Mouse (Mus musculus) embryonic facial prominence, embryonic 14.5 days (tissue): ENCODE measurements around the gene Mest. TPM values are rescaled to one million over a fixed set of nuclear protein-coding genes. Genes with fewer than 3 reads are reported as not detected.

Experiments used
- ATAC-seq: fragments of 200-750 bp; cut with Nextera tagmentation; 2 replicates; pipeline ENCODE4 v1.8.0; 2017; ENCODE audit warnings: low read depth, moderate number of reproducible peaks, moderate TSS enrichment
- DNase-seq: peaks from one replicate; pipeline ENCODE4 v3.0.0-alpha.2; 2015; ENCODE audit warnings: low spot score
- H3K27ac ChIP-seq: fragments of 300-500 bp; sonication (generic); replicated peaks from 2 replicates; pipeline ENCODE4 v1.5.1; 2014; ENCODE audit warnings: low read depth, mild to moderate bottlenecking, low read length, moderate library complexity
- H3K27me3 ChIP-seq: fragments of 300-500 bp; sonication (generic); replicated peaks from 2 replicates; pipeline ENCODE4 v1.6.1; 2014; ENCODE audit warnings: low read length; ENCODE audit not compliant: control insufficient read depth, insufficient read depth
- H3K36me3 ChIP-seq: fragments of 300-500 bp; sonication (generic); 2 replicates; pipeline ENCODE4 v1.6.1; 2014; ENCODE audit warnings: low read length, mixed read lengths; ENCODE audit not compliant: control insufficient read depth, insufficient read depth
- H3K4me1 ChIP-seq: fragments of 300-500 bp; sonication (generic); 2 replicates; pipeline ENCODE4 v1.6.1; 2014; ENCODE audit warnings: antibody characterized with exemption, low read length; ENCODE audit not compliant: control insufficient read depth, insufficient read depth
- H3K4me2 ChIP-seq: fragments of 300-500 bp; sonication (generic); 2 replicates; pipeline ENCODE4 v1.6.1; 2014; ENCODE audit warnings: low read depth, mild to moderate bottlenecking, low read length, moderate library complexity, mixed read lengths
- H3K4me3 ChIP-seq: fragments of 300-500 bp; sonication (generic); 2 replicates; pipeline ENCODE4 v1.5.1; 2014; ENCODE audit warnings: low read depth, mild to moderate bottlenecking, low read length
- H3K9ac ChIP-seq: fragments of 300-500 bp; sonication (generic); 2 replicates; pipeline ENCODE4 v1.6.1; 2014; ENCODE audit warnings: low read depth, mild to moderate bottlenecking, low read length, moderate library complexity, mixed read lengths
- H3K9me3 ChIP-seq: fragments of 300-500 bp; sonication (generic); 2 replicates; pipeline ENCODE4 v1.6.1; 2016; ENCODE audit warnings: low read length; ENCODE audit not compliant: control insufficient read depth
- WGBS: fragments of 180-500 bp; shearing (Covaris S2); extraction: QIAGEN DNeasy Blood & Tissue Kit; methylation state at CpG from one replicate; pipeline ENCODE4 v1.1.7; 2014; 5-methylcytosine and 5-hydroxymethylcytosine counted together
- polyA plus RNA-seq: library from polyadenylated mRNA; unstranded; fragments of >200 nt; fragmentation: Nextera tagmentation; extraction: Ambion mirVana; gene quantifications from 2 replicates; pipeline ENCODE4 v1.2.1, GENCODE M21; 2014

Mest gene
- polyA plus RNA-seq, 1 experiment from 2014 or later, result 2,046 TPM

GRCm38 (mm10) chr6:30680442-30680841 lies 42.9 kb upstream of the Mest start:
- Histone ChIP-seq H3K9me3 (no peaks in the 10 kb centered on the region), H3K4me1 (peaks cover 50% of the 10 kb centered on the region), H3K9ac (no peak overlapping the region), H3K4me2 (no peak overlapping the region), H3K27me3 (no peaks in the 10 kb centered on the region), H3K4me3 (no peak overlapping the region), H3K36me3 (no peaks in the 10 kb centered on the region), H3K27ac (peak overlapping the region; percentile 24; the same call in 1 of the 2 replicates)
- DNase-seq (peak; percentile 84), ATAC-seq (peak; percentile 28; the same call in 1 of the 2 replicates)
- 46% methylated on average over 7 of the region's 7 CpGs for WGBS

DNA sequence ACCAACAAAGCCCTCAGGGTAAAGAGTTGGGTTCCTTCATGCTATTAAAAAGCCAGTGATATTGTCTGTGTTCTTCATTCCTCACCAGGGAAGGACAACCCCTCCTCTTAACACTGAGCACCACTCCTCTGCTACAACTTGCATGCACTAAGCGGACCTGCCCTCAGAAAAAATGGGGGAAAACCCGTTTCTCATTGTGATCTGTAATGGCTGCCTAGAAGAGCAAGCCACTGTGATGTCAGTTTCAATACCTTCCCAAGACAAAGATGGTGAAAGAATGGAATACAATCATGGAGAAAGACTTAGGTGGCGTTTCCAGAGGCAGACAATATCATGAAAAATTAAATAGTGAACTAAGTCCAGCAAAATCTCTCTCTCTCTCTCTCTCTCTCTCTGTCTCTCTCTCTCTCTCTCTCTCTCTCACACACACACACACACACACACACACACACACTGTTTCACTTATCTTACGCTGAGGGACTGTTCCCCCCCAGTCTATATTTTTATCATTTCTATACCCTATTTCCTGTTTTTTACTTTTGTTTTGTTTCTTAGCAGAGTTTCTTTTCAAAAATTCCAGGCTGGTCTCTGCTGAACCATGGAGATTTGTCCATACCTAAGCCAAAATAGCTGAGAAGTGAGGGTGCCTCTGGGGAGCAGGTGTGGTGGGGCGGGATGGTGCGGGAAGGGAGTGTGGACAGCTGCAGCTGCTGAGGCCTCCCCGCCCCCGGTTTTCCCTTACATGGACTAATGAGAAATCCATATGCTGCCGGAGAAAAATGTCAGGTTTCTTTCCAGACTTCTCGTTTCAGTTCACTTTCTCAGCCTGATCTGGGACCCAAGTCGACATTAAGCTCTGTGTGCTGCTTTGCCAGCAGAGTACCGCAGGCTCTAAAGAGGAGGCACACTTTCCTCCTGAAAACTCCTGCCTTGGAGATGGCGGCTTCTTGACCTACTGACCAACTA lies 41.1 kb upstream of the Mest start:
- Histone ChIP-seq H3K4me2 (peak overlapping the region; percentile 16), H3K9ac (peak overlapping the region; percentile 44)

GRCm38 (mm10) chr6:30684570-30684969 lies 38.8 kb upstream of the Mest start:
- WGBS, result 88% methylated on average over 1 of the region's 1 CpGs
- DNase-seq, result no peak

More for the DNA sequence above, 41.1 kb upstream of the Mest start:
- Histone ChIP-seq H3K9me3 (no peaks in the 10 kb centered on the region), H3K4me3 (no peak overlapping the region), H3K4me1 (peaks cover 35% of the 10 kb centered on the region), H3K27ac (peak overlapping the region; percentile 88), H3K36me3 (no peaks in the 10 kb centered on the region), H3K27me3 (no peaks in the 10 kb centered on the region)
- DNase-seq, result peak; percentile 95
- 26% methylated on average over 13 of the region's 13 CpGs for WGBS
- ATAC-seq, result peak; percentile 93

DNA sequence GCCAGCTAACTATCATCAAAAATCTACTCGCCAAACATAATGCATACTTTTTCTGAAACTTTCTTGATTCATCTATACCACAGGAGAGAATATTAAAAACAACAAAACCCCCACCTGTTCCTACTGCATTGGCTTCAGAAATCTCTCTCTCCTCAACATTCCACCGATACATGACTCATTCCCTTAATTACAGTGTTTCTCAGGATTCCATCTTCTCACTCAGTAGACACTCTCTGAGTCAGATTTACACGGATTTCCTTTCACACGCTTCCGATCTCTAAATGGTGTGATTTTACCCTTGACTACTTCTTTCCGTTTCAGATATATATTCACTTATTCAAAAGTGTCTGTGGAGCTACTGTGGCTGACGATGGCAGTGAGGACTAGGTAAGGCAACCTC lies 36.1 kb upstream of the Mest start:
- 84% methylated on average over 7 of the region's 7 CpGs for WGBS
- no peak overlapping the region for H3K27ac ChIP-seq
- no peaks in the 10 kb centered on the region for H3K9me3 ChIP-seq
- no peak overlapping the region for H3K4me3 ChIP-seq
- no peak overlapping the region for H3K4me2 ChIP-seq
- ATAC-seq (no peak), DNase-seq (no peak)
- H3K36me3 ChIP-seq, result no peaks in the 10 kb centered on the region
- H3K9ac ChIP-seq, result no peak overlapping the region
- no peaks in the 10 kb centered on the region for H3K27me3 ChIP-seq
- H3K4me1 ChIP-seq, result peaks cover 11% of the 10 kb centered on the region; the same call in 1 of the 2 replicates

More at GRCm38 (mm10) chr6:30684570-30684969, 38.8 kb upstream of the Mest start:
- Histone ChIP-seq H3K9me3 (no peaks in the 10 kb centered on the region), H3K9ac (no peak overlapping the region), H3K36me3 (no peaks in the 10 kb centered on the region), H3K4me3 (no peak overlapping the region), H3K27ac (no peak overlapping the region), H3K4me2 (no peak overlapping the region), H3K27me3 (no peaks in the 10 kb centered on the region), H3K4me1 (peaks cover 27% of the 10 kb centered on the region)
- no peak for ATAC-seq

- WGBS, result 65% methylated on average over 5 of the region's 5 CpGs
- peak overlapping the region; percentile 78 for H3K9ac ChIP-seq
- DNase-seq (no peak), ATAC-seq (no peak)
- no peaks in the 10 kb centered on the region for H3K36me3 ChIP-seq
- peak overlapping the region; percentile 95 for H3K27ac ChIP-seq
- H3K4me2 ChIP-seq, result peak overlapping the region; percentile 74
- H3K4me3 ChIP-seq, result peak overlapping the region; percentile 54
- H3K9me3 ChIP-seq, result no peaks in the 10 kb centered on the region
- H3K27me3 ChIP-seq, result no peaks in the 10 kb centered on the region
- H3K4me1 ChIP-seq, result peaks cover 10% of the 10 kb centered on the region; the same call in 1 of the 2 replicates
Observed at GRCm38 (mm10) chr6:30692826-30693225, 30.5 kb upstream of the Mest start.

GRCm38 (mm10) chr6:30693350-30693991 lies 29.9 kb upstream of the Mest start, which contains the start of gene Cep41:
Gene Cep41 (minus strand): TSS chr6:30693749.
- H3K9me3 ChIP-seq, result no peaks in the 10 kb centered on the region
- peak; percentile 98 for ATAC-seq
- whole genome bisulfite sequencing, result 2% methylated on average over 39 of the region's 52 CpGs

DNA sequence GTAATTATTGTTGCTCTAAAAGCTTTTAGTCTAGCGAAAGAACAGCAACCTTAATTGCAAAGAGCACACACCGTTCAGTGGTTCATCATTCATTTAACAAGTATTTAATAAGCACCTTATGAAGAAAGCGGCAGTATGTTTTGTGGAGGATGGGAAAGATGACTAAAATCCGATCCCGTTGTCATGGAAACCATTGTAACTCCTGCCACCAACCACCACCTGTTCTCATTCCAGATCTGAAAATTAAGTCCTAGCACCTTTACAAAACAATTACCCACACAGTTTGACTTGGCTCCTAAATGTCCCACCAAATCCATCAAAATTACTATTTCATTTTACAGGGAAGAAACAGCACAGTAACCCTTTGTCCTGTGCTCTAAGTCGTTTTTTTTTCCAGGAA lies 29.1 kb upstream of the Mest start:
- peaks cover 16% of the 10 kb centered on the region; the same call in 1 of the 2 replicates for H3K4me1 ChIP-seq
- peak overlapping the region; percentile 54; the same call in 1 of the 2 replicates for H3K4me3 ChIP-seq
- no peaks in the 10 kb centered on the region for H3K9me3 ChIP-seq
- no peaks in the 10 kb centered on the region for H3K27me3 ChIP-seq
- DNase-seq (no peak), ATAC-seq (no peak)
- H3K9ac ChIP-seq, result peak overlapping the region; percentile 78; the same call in 1 of the 2 replicates
- peak overlapping the region; percentile 74 for H3K4me2 ChIP-seq
- 41% methylated on average over 6 of the region's 6 CpGs for WGBS
- no peaks in the 10 kb centered on the region for H3K36me3 ChIP-seq
- peak overlapping the region; percentile 95 for H3K27ac ChIP-seq

More at GRCm38 (mm10) chr6:30693350-30693991, 29.9 kb upstream of the Mest start, which contains the start of gene Cep41:
- DNase-seq, result peak; percentile 98
- H3K4me3 ChIP-seq, result peak within 1 kb of the TSS; percentile 54
- H3K9ac ChIP-seq, result peak within 1 kb of the TSS; percentile 78
- H3K27ac ChIP-seq, result peak within 1 kb of the TSS; percentile 95
- H3K27me3 ChIP-seq, result no peaks in the 10 kb centered on the region
- peak within 1 kb of the TSS; percentile 74 for H3K4me2 ChIP-seq
- H3K36me3 ChIP-seq, result no peaks in the 10 kb centered on the region
- peaks cover 16% of the 10 kb centered on the region; the same call in 1 of the 2 replicates for H3K4me1 ChIP-seq

DNA sequence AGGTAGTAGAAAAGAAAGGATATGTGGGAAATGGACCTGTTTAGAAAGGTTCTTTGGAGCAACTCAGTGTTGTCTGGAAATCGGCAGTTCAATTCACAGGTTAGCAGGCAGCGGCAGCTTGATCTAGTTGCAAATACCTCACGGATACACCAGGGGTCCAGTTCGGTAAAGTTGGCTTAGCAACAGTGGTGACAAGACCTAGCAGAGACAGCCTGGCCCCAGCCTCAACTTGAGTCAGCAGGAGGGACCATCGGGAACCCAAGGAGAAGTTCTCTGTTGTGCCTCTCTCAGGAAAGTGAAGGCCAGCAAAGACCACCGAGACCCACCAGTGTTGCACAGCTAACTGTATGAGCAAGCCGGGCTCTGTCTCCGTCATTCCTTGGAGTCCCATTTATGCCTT lies 28.2 kb upstream of the Mest start:
- Histone ChIP-seq H3K36me3 (no peaks in the 10 kb centered on the region), H3K4me2 (no peak overlapping the region), H3K27me3 (no peaks in the 10 kb centered on the region), H3K9me3 (no peaks in the 10 kb centered on the region), H3K4me1 (peaks cover 22% of the 10 kb centered on the region), H3K9ac (no peak overlapping the region), H3K27ac (no peak overlapping the region), H3K4me3 (no peak overlapping the region)
- 95% methylated on average over 8 of the region's 8 CpGs for WGBS
- no peak for ATAC-seq
- no peak for DNase-seq
